Mouse (Mus musculus): ENCODE measurements at regions not wholly inside any gene's neighbourhood (a gene's known extent, or its start where the extent isn't known, plus 50 kb on each side); places are given as distances from the start of the nearest gene placed in this dataset.

DNA sequence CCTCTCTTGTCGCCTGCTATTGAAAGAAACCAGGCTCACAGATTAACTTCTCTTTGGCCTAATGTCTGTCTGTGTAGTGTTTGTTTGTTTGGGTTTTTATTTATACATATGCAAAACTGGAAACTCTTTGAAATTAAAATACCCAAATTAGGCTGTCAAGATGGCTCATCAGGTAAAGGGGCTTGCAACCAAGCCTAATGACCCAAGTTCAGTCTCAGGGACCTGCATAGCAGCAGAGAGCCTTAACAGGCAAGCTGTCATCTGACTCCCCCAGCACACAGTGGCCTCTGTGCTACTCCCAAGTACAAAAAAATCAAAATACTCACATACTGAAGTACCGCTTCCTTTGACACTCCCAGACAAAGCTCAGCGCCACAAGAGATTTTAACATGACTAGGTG lies 51.5 kb upstream of the Neo1 start:
- no peak for DNase-seq (ENCODE audit: extremely low spot score in 1 of 2, low spot score in 2 of 2)
- intact Hi-C loops (cut with DNase I) = no loop called here

DNA sequence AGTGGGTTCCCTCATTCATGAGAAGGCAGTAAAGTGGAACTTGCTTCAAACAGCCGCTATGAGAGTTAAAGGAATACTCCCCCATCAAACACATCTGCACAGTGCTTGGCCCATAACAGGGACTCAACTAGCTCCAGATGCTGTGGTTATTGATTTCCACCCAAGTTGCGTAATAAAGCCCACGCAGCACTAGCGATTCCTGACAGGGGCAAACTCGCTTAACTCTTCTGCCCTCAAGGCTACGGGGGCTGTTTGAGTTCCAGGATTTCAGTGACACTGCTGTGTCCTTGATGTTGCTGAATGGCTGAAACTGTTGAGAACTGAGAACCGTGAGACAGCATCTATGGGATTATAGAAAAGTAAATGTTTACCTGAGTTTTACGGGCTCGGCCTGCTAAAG lies 50.9 kb upstream of the Neo1 start:
- intact Hi-C loops (cut with DNase I) = no loop called here
- no peak for DNase-seq (ENCODE audit: extremely low spot score in 1 of 2, low spot score in 2 of 2)

DNA sequence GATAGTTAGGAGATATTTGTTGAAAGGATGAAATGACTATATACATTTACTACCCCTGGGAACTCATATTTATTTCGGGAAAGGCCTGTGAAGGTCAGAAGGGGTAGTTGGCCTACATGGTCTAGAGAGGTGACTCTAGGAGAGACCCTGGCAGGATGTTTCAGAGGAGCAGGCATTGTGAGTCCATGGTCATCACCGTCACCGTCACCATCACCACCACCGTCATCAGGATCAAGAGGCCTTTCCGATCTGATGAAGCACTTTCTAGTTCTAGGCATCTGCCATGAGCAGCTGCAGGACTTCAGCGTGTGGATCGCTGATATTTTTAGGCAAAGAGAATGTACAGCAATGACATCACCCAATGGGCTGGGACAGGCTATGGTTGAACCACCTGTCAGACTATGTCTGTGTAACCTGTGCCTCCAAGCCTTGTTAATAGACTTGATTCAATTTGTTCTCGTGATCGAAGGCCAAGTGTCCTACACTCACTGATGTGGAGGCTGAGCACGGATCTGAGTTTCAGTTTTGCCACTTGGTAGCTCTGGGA lies 50.4 kb upstream of the Neo1 start:
- intact Hi-C loops (cut with DNase I) = no loop called here

More for the DNA sequence above, 50.4 kb upstream of the Neo1 start:
- no peak for DNase-seq (ENCODE audit: extremely low spot score in 1 of 2, low spot score in 2 of 2)

Measured in left cerebral cortex, postnatal 10 days (tissue).